Mouse (Mus musculus) testis, postnatal 14 days (tissue): ENCODE measurements around the gene Klhl2.

Experiments used
- DNase-seq: peaks from one replicate; pipeline ENCODE4 v3.0.0; 2021; ENCODE audit warnings: low spot score

Klhl2 gene

GRCm38 (mm10) chr8:64691591-64692401 lies 158.0 kb downstream of the Klhl2 start:
- no peak for DNase-seq

- DNase-seq, result no peak
These were observed 159.0 kb downstream of the Klhl2 start for GRCm38 (mm10) chr8:64690845-64691244.

- DNase-seq, result no peak
These were observed 159.5 kb downstream of the Klhl2 start for GRCm38 (mm10) chr8:64690306-64690705.
